Mouse (Mus musculus) lung, postnatal 36 days (tissue): ENCODE measurements at regions not wholly inside any gene's neighbourhood (a gene's known extent, or its start where the extent isn't known, plus 50 kb on each side); places are given as distances from the start of the nearest gene placed in this dataset.

Experiments used
- DNase-seq: peaks from one replicate; pipeline ENCODE4 v3.0.0; 2022; ENCODE audit warnings: mixed read lengths

DNA sequence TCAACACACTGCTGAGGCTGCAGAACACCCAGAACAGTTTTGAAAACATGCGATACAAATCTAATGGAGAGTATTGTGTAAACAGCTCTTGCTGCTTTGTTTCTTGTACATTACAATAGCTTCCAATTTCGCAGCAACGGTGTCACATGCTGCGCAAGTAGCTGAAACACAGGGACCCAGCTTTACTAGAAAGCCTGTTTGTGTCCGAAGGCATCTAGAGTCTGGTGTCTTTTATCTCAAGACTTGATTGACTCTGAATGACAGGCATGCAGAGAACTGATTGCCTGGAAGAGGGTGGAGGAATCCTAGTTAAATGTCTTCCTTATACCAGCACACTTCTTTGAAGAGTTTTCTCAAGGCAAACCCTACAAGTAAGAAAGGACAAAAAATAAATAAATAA is 66.1 kb upstream of the Fgf10 start:
- DNase-seq, result no peak

DNA sequence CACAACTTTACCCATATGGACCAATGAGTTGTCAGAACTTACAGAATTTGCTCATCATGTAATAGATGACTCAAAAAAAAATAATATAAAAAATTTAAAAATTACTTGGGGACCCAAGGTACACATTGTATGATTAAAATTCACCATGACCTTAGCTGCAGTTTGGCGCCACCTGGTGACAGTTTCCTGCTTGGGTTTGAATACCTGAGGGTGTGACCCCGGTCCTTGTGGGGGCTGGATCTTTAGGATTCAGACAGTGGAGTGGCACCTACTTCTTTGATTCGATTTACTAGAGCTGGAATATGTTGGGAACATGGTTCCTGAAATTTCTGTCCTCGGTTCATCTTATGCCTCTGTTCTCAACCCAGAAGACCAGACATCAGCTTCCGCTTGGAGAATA is 72.7 kb upstream of the Fgf10 start:
- DNase-seq, result peak; percentile 13

DNA sequence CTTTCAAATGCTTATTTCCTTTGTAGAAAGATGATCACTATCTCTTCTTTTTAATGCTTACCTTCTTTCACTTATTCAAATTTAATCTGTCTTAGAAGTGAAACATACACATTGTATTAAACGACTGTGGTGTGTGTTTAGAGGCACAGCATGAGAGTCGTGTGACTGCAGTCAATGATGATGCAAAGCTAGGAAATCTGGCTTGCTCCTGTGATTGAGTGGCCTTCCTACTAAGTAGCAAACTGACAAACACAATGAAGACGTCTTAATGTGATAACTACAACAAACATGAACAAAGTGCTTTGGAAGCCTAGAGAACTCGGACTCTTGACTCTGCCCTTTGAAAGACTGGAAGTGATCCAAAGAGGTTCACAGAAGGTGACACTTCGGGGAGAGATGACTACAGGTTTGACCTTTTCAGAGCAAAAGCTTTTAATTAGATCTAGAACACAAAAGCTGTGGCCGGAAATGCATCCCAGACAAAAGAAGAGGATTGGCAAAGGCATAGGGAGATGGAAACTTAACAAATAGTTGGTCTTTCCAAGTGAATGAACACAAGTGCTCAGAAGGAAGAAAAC is 73.3 kb upstream of the Fgf10 start:
- no peak for DNase-seq

DNA sequence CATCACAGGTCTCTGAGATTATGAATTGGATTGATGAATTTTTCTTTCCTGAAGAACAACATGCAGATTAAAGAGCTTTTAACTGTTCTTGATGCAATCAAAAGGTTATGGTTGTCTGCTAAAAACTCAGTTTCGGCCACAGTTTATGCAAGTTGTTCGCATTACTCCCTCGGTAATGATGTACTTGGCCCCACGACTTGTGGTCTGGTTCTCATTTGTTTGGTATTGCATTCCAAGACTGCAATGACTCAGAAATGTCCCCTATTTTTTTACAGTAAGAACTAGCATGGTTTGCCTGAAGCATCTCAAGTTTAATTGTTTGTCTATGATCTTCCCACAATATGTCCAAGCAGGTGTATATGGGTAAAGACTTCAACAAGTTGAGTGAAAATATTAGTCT is 77.5 kb upstream of the Fgf10 start:
- DNase-seq, result no peak

DNA sequence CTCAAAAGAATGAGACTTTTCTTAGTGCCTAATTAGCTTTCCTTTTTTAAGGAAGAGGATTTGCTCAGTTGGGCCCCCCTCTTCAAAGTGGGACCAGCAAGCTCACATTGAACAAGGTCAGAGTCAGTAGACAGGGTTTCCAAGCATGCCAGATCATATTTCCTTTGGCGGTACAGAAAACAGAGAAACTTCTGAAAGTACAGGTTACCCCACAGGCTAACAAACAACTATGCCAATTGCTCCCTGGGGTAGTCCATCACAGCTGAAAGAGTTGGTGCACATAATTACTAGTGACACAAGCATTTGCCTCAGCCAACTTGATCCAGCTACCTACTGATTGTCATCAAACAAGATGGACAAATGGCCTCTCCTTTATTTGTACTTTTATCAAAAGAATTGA is 97.0 kb upstream of the Fgf10 start:
- no peak for DNase-seq

DNA sequence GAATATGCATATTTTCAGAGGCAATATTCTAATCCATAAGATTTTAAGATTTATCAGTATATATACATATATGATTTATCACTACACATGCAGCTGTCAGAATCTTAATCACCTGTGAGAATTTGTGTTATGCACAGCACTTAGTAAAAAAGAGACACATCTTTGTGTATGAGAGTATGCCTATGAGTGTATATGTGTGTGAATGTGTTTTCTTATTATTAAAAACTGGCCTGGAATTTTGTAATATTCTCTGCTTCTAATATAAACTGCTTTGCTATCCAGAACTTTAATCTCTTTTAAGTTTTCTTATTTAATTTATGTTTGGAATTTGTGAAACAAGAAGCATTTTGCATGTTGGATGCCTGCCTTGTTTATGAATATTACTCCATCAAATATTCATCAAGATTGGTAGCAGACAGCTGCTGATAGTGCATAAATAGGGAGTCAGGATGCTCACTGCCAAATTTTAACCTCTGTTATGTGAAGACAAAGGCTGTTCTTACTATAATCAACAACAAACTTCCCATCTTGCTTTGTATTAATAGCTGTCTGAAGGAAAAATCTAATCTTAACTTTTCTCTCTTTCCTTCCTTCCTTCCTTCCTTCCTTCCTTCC is 104.3 kb upstream of the Fgf10 start:
- DNase-seq, result no peak

DNA sequence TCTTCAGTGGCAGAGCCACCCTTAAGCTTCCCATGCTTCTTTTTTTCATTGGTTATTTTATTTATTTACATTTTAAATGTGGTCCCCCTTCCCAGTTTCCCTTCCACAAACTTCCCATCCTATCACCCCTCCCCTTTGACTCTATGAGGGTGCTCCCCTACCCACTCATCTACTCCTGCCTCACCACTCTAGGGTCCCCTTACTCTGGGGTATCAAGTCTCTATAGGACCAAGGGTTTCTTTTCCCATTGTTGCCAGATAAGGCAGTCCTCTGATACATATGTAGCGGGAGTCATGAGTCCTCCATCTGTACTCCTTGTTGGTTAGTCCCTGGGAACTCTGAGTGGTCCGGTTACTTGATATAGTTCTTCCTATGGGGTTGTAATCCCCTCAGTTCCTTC is 110.6 kb upstream of the Fgf10 start:
- DNase-seq, result no peak

DNA sequence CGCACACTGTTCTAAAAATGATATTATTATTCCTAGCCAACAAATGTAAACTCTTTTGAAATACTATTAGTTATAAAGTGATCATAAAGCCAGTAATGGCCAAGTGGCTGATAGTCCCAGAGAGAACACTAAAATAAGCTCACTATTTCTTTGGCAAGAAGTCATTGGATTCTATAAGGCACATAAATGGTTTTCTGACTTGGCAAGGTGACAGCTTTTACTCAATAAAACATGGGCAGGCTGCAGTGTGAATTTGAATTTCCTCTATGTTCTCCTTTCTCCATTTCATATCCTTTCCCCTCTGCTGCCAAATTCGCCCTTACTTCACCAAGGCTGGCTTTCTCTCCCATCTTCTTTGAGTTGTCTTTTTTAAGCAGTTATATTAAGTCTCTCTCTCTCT is 117.6 kb upstream of the Fgf10 start:
- no peak for DNase-seq

DNA sequence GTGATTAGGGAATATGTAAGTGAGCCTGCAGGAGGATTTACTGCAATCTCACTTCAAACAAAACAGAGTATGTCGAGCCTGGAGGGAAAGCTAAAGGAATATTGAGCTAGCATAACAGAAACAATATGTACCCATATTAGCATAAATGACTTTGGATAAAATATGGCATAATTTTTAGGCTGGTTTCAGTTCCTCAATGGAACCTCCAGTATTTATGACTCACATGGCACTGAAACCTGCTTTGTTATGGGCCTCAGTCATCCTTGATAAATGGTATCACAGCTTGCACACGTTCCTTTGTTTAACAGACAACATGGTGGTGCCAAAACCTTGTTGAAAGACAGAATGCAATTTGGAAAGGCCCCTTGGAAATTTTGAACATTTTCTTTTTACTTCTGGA is 130.8 kb upstream of the Fgf10 start:
- DNase-seq, result no peak

DNA sequence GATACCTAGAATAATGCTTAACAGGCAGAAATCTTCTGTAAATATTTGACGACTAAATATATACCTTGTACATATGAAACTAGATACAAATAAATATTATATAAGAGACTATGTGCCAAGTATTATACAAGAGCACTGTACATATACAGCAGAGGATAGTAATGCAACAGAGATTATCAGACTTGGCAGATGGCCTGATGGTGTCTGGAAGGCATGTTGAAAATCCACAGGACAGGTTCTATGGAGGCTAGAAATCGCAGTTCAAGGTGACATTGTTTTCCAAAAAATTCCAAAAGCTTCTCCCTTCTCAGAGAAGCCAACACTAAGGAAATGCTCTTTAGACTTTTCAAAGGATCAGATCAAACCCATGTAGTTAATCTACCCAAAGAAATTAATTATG is 126.9 kb upstream of the Mrps30 start:
- DNase-seq, result no peak

DNA sequence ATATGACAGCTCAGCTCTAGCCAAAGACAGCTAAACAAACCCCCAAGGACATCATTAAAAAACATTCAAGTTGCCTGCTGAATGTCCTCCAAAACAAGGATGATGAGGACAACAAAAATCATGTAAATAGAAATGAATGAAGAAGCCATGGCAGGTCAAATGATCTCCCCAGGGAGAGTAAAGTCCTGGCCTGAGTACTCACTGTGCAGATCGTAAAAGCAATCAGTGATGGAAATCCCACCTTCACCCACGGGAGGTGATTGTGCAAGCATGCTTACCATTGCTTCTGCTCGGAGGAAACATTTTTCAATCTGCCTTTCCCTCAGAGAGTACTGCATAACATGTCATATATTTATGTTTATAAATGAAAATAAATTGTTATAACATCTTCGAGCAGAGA is 119.1 kb upstream of the Mrps30 start:
- DNase-seq, result no peak

DNA sequence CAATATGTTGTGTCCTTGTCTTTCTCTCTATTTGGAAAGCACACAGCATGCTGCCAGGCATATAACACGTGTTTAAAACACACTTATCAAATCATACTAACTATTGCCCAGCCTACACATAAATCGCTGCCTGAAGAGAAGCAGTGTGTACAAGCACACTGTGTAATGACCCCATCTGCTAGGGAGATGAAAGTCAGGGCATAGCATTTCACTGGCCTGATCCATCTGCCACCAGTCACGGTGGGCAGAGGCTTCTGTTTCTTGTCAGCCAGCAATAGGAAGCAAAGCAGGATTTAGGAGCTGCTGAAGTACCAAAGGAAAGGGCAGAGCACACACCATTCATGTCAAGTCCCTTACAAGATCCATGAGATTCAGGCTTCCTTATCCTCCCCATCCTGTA is 103.6 kb upstream of the Mrps30 start:
- DNase-seq, result no peak

DNA sequence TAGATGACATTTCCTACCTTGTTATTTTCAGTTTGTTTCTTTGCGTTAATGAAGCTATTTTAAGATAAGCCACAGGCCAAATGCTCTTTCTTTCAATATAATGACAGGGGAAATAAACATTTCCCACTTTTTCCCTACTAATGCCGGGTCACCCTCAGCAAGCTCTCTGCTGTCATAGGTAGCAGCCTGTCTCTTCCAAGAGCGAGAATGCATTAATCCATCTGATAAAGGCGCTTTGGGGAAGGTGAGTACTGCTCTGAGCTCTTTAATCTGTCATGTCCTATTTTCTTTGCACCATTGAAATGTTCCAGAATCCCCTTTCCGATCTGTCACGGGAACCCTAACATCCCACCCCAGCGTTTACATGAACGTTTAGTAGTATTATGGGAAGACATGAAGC is 96.0 kb upstream of the Mrps30 start:
- DNase-seq, result no peak

DNA sequence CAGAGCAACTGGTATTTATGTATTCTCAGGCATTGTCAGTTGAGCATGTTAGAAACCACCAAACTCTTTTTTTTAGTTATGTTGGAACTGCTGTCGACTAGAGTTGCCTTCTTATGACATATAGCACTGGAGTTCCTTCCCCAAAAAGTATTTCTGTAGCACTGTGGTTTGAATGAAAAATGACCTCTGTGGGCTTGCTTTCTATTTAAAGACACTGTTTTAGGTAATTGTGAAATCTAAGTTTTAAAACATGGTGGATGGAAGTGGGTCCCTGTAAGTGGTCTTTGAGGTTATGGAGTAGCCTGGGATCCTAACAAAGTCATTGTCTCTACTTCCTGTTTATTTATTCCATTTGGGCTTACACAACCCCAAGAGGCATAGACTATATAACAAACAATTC is 93.2 kb upstream of the Mrps30 start:
- DNase-seq, result no peak

DNA sequence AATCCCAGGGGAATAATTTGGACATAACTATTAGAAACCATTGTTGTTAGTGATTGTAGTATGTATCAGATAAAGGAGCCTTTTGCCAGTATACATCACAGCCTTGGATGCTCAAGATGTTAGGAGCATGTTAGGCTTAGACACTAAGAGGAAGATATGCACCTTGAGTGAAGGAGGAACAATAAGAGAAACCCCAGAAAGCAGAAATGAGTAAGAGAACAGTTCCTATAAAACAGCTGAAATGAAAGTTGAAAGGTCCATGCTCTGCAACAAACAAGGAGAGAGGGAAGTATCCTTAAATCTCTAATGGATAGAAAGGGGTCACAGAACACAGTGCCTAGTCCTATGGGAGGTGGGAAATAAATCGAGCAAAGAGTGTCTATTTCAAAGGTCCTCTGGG is 91.4 kb upstream of the Mrps30 start:
- no peak for DNase-seq

DNA sequence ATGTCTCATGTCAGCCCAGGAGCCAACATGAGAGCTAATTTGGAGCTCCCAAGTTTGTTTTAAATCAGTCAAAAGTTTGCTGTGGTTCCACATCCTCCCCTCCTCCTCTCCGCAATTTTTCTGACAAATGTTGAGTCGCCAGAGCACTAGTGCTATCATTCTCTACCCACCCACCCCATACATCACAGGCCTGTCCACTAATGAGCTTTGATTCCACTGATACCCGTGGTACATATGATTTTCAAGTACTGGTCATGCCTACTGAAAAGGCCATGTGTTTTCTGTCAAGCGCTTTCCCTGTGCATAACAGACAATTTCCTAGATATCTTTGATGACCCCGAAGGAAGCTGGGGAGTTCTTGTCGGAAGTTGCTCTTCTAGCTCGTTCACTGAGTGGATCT is 85.5 kb upstream of the Mrps30 start:
- no peak for DNase-seq

DNA sequence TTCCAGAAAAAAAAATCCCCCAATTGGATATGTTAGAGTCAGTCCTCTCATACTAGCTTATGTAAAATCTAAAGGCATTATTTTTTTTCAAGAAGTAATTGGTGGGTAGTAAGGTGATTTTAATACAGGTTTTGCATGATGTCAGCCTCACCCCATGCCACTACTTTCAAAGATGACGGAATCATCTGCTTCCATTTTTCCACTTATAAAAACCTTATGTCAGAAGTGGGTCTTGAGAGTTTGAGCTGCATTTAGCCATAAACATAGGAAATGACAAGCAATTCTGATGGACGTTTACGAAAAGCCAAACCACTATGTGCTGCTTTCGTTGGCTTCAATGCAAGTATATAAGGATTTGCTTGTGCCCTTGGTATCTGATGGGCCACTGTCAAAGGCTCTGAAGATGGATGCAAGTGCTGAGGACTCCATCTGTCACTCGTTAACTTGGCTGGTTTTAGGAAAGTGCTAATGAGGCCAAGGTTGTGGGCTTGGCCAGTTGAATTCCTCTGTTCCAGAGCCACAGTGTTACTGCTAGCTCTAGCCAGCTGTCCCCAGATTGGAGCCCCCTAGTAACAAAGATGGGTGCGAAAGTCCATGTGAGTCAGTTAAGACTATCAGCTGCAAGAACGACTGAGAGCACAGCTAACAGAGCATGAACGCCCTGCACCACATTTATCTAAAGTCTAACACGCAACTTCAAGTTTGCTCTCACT is 72.8 kb upstream of the Mrps30 start:
- DNase-seq, result no peak

DNA sequence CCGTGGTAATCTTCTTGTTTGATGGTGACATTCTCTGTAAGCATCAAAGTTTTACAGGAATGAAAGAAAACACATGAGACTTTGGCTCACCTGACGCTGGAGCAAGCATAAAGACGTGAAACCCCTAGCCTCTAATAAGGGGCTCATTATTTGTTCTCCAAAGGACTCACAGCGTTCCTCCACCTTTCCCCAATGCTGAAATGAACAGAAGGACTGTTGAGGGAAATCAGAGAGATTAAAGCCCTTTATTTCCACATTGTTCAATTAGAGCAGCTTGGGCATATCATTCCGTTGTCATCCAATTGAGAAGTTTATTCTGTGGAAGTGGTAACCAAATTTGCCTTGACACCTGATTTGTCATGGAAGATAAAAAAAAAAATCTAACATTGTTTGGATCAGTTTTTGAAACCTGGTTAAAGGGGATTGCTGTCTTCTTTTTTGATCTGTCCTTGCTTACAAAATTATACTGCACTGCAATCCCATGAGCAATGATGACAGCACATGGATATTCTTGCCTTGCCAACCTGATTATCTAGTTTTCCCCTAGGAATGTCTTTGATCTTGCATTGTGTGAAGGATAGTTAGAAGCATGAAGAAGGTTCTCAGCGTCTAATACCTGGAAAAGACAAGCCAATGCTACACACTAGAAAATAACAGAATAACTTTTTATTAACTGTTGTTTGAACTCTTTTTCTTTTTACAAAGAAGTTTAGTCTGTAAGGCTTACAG is 62.1 kb upstream of the Mrps30 start:
- no peak for DNase-seq

DNA sequence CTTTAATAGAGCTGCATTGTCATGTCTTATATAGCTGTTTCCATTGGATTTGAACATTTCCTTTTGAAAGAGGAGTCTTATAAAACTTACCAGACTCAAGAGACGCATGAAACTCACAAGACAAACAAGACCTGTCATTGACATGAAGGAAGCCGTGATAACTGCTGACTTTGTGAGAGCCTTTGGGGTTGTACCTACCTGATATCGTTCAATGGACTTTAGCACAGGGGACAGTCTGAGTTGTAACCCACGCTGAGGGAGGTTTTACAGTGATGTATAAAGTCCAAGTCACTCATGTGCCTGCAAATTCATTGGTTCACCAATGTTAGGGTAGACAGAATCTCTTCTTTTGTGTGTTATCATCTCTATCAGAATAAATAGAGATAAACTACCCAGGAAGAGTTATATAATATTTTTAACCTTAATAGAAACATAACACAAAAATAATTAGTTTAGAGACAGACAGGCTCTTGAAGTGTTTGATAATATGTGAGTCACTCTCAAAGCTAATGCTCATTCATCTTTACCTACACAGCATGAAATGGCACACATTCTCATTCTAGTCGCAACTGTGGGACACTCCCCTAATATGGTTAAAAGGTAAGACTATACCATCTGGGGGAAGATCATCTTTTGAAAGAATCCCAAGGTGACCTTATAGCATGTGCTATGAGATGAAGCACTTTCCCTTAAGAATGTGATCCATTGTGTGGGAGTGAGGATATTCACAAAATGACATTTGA is 54.4 kb upstream of the Mrps30 start:
- DNase-seq, result no peak
